Mouse (Mus musculus) E14TG2a.4 (cell line): ENCODE measurements at regions not wholly inside any gene's neighbourhood (a gene's known extent, or its start where the extent isn't known, plus 50 kb on each side); places are given as distances from the start of the nearest gene placed in this dataset.

ENCODE experiments used
- H3K27me3 ChIP-seq: 2 replicates; pipeline ENCODE4 v1.6.1; 2014; ENCODE audit warnings: low read length, control low read depth; ENCODE audit not compliant: insufficient read depth
- H3K36me3 ChIP-seq: 2 replicates; pipeline ENCODE4 v1.6.1; 2014; ENCODE audit warnings: low read length, control low read depth; ENCODE audit not compliant: insufficient read depth
- H3K4me1 ChIP-seq: replicated peaks from 2 replicates; pipeline ENCODE4 v1.6.1; 2014; ENCODE audit warnings: low read depth, low read length, control low read depth
- H3K4me3 ChIP-seq: replicated peaks from 2 replicates; pipeline ENCODE4 v1.5.1; 2014; ENCODE audit warnings: mild to moderate bottlenecking, low read length
- H3K9me3 ChIP-seq: 2 replicates; pipeline ENCODE4 v1.6.1; 2014; ENCODE audit warnings: low read length, control low read depth
- CTCF ChIP-seq: conservative IDR thresholded peaks from 2 replicates; pipeline ENCODE4 v1.5.1; 2014; ENCODE audit warnings: low read length
- NANOG ChIP-seq: IDR thresholded peaks from 2 replicates; pipeline ENCODE4 v1.6.1; 2014; ENCODE audit warnings: borderline replicate concordance, low read length, mixed read lengths
- POU5F1 ChIP-seq: IDR thresholded peaks from 2 replicates; pipeline ENCODE4 v1.6.1; 2014; ENCODE audit warnings: low read length, borderline replicate concordance

DNA sequence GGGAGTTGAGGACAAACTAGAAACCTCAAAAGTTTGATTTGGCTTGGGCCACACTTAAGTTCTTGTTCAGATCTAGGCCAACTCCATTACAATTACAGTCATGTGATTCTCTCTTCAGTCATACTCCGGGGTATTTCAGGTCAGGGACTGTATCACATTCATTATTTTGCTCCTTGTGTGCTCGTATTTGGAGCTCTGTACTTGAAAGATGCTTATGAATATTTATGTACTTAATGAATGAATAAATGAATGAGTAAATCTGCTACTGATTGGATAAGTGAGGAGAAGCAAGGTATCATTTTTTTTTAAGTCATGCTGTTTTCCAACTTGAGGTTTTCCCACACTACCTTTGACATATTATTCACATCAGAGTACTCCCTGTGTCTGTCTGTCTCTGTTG is 69.4 kb upstream of the Hs3st1 start:
- H3K27me3 ChIP-seq: no peaks in the 10 kb centered on the region
- H3K4me3 ChIP-seq: no peak overlapping the region
- no peaks in the 10 kb centered on the region for H3K36me3 ChIP-seq
- no peaks in the 10 kb centered on the region for H3K4me1 ChIP-seq
- TF ChIP-seq CTCF (no peak), POU5F1 (no peak), NANOG (no peak)
- peaks cover 7% of the 10 kb centered on the region; the same call in 1 of the 2 replicates for H3K9me3 ChIP-seq

DNA sequence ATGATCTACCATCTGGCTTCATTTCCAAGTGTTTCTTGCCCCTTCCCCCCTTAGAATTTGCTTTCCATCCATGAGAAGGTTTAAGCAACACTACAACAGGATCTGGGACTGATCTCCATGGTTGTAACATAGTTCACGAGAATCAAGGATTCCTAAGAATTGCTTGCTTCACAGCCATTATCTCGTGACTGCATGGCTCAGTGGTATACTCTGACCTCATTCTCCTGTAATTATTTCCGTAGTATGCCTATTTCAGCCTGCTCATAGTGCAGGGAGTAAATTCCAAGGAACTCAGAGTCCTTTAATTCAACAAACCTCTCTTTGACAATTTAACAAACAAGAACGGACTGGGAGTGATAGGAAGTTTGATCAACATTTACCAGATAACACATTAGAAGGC is 51.4 kb upstream of the Hs3st1 start:
- Histone ChIP-seq H3K36me3 (no peaks in the 10 kb centered on the region), H3K9me3 (peaks cover 17% of the 10 kb centered on the region), H3K4me1 (no peaks in the 10 kb centered on the region), H3K27me3 (no peaks in the 10 kb centered on the region), H3K4me3 (no peak overlapping the region)
- TF ChIP-seq NANOG (no peak), CTCF (no peak), POU5F1 (no peak)
